Mouse (Mus musculus): Measurements from ENCODE around the gene Setd3.

DNA sequence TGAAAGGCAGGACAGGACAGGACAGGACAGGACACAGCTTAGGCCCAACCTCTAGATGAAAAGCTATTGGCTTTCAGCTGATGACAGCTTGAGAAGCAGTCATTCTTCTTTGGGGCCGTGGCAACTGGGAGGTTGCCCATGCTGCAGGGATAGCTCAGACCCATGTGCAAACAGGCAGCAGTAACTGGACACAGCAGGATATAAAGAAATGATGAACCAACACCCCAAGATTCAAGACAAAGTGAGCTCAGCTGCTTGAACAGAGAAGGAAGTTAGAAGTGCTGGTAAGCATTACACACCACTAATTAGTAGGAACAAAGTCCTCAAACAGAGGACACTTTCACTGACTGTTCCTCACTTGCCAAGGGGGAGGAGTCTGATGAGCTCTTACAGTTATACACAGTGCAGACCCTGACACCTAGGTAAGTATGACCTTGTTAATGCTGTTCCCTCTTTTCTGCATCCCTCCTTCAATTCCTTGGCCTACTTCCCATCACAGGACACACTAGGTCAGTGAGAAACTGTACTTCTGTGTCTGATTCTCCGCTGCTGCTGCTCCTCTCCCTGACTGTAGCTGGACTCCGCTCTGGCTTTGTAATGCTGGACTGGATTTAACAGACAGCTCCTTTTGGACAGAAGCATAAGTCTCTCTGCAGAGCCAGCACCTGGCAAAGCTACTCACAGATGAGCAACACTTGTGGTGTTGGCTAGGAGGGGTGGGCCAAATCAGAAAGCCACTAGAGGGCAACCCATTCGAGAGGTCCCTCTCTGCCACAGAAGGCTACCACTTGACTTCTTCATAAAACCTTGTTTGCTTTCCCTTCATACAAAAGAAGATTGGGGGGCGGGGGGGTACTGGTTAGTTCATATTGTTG, 35.3 kb downstream of the Setd3 start:
- no peak for TF ChIP-seq CTCF (IDR thresholded peaks at IDR 0.05; ENCODE audit: low read depth, low read length)
- TF ChIP-seq GATA1 (IDR thresholded peaks at IDR 0.05; ENCODE audit: borderline replicate concordance, low read length), result no peak
- no peak for TF ChIP-seq POLR2AphosphoS5 (IDR thresholded peaks at IDR 0.05; ENCODE audit: insufficient replicate concordance, low read depth, low read length)
- no peak for TF ChIP-seq TAL1 (conservative IDR thresholded peaks at IDR 0.05; ENCODE audit: low read depth, low read length)
